Mouse (Mus musculus): Measurements from ENCODE around the gene Dync2li1. TPM values are rescaled to one million over a fixed set of nuclear protein-coding genes. Genes with fewer than 3 reads are reported as not detected.

The Dync2li1 gene
- polyA plus RNA-seq, 1 experiment = 6.1 TPM

DNA sequence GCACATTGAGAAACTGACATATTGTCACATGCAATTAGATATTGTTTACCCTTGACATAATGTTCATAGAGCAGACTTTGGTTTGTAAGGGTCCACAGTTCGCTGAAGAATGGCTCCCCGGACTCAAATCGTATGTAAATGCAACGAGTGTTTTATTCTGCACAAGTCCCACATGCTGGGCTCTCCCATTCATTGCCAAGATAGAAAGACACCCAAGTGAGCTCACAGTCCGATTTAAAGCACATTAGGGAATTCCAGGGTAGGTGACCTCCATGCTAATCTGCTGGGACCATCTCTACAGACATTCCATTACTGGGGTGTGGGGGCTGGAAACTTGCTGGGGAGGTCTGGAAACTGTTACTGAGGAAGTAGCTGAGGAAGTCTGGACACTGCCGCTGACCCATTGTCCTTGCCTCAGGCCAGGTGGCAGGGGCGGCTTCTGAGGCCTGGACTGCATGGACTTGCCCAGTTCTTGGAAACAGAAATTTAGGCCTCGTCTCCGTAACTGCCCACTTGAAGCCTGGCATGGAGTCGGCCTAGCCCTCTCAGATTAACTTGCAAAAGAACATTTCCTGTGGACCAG is 13.6 kb downstream of the Dync2li1 start:
- H3K4me1 ChIP-seq (ENCODE audit: control insufficient read depth, insufficient read depth, low read length) = peaks cover 20% of the 10 kb centered on the region
- H3K27ac ChIP-seq (ENCODE audit: insufficient read depth, low read depth, low read length) = no peak overlapping the region
- no peak overlapping the region for H3K4me3 ChIP-seq (ENCODE audit: insufficient read depth, low read length)
- TF ChIP-seq POLR2A (IDR thresholded peaks at IDR 0.05; ENCODE audit: borderline replicate concordance, low read depth, low read length) = no peak
- no peak for TF ChIP-seq CTCF (IDR thresholded peaks at IDR 0.05; ENCODE audit: low read depth, low read length)

DNA sequence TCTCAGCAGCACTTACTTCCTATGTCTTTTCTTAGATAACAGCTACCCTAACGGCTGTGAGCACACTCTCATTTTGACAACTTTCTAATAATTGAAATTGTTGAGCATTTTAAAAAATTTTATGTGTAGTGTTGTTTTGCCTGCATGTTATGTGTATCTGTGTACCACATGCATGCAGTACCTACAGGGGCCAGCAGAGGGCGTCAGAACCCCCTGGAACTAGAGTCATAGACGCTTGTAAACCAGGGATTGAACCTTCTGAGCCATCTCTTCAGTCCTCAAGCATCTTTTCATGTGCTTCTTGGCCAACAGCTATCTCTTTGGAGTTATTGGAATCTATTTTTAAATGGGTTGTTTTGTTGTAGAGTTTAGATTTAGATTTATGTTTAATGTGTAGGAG is 15.6 kb downstream of the Dync2li1 start:
- peaks cover 29% of the 10 kb centered on the region for H3K4me1 ChIP-seq (ENCODE audit: control insufficient read depth, insufficient read depth, low read length)
- TF ChIP-seq POLR2A (IDR thresholded peaks at IDR 0.05; ENCODE audit: borderline replicate concordance, low read depth, low read length) = no peak
- peak; percentile 85 for TF ChIP-seq CTCF (IDR thresholded peaks at IDR 0.05; ENCODE audit: low read depth, low read length)
- H3K4me3 ChIP-seq (ENCODE audit: insufficient read depth, low read length) = no peak overlapping the region

DNA sequence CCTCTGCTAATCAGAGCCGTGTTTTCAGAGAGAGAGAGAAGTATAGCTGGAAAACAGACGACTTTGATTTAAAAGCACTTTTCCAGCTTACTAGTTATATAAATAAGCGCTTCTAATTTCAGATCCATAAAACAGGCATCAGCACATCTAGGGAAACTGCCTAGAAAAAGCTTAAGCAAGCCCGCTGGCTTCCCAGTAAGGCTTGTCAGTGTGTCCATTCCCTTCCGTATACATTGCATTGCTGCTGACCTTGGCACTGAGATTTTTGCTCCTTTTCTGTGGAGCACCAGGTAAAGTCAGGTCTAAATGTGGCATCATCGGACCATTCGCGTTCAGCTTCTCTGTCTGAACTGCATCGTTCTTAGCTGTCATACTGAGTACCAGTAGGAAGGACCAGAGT is 16.0 kb downstream of the Dync2li1 start:
- peaks cover 33% of the 10 kb centered on the region for H3K4me1 ChIP-seq (ENCODE audit: control insufficient read depth, insufficient read depth, low read length)
- H3K4me3 ChIP-seq (ENCODE audit: insufficient read depth, low read length) = no peak overlapping the region
- H3K27ac ChIP-seq (ENCODE audit: insufficient read depth, low read depth, low read length) = no peak overlapping the region
- TF ChIP-seq CTCF (IDR thresholded peaks at IDR 0.05; ENCODE audit: low read depth, low read length) (no peak), POLR2A (IDR thresholded peaks at IDR 0.05; ENCODE audit: borderline replicate concordance, low read depth, low read length) (no peak)

More for the DNA sequence above, 15.6 kb downstream of the Dync2li1 start:
- H3K27ac ChIP-seq (ENCODE audit: insufficient read depth, low read depth, low read length) = no peak overlapping the region

DNA sequence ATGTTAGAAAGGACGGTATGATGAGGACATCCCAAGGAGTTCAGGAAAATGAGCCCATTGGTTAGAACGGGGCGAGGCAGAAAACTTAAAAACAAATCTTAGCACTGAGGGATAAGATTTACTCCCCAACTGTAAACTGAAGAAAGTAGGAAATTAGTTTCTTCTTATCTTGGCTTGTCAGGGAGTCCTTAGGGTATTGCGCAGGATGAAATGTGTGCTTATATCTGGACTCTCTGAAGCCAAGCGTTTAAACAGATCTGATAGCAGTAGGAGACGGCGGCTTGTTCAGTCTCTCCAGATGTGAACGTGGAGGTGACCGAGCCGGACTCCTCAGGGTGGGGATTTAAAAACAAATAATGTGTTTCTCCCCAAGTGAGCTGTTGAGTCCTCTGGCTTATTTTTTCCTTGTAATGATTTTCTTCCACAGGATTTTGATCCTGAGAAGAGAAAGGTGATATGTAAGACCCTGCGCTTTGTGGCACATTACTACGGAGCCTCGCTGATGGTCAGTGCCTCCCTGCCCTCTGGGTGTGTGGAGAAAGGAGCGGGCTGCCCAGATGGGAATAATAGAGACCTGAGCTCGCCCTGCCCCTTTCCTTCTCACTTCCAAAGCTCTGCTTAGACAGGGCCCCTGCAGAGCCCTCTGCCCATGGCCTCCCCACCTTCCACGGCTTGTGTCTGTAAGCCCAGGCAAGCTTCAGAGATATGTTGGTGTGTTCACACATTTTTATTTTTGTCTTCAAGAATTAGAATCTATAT is 18.2 kb downstream of the Dync2li1 start:
- peaks cover 22% of the 10 kb centered on the region for H3K4me1 ChIP-seq (ENCODE audit: control insufficient read depth, insufficient read depth, low read length)
- H3K27ac ChIP-seq (ENCODE audit: insufficient read depth, low read depth, low read length) = no peak overlapping the region
- no peak overlapping the region for H3K4me3 ChIP-seq (ENCODE audit: insufficient read depth, low read length)
- TF ChIP-seq CTCF (IDR thresholded peaks at IDR 0.05; ENCODE audit: low read depth, low read length) (no peak), POLR2A (IDR thresholded peaks at IDR 0.05; ENCODE audit: borderline replicate concordance, low read depth, low read length) (no peak)

DNA sequence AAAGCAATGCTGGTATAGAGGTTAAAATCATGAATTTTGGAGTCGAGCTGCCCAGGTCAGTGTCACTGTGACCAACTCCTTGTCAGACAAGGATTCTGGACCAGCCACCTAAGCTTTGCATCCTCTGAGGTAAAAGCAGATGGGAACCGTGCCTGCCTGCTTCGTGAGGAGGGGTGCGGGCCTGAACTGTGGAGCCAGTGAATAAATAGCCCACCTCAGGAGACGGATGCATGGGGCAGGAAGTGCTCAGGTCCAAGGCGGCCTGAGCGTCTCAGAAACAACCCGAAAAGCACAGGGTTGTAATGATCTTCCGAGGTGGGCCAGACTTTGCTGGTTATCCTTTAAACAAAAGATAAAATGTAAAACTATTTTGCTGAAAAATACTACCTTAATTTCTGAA is 18.8 kb downstream of the Dync2li1 start:
- TF ChIP-seq POLR2A (IDR thresholded peaks at IDR 0.05; ENCODE audit: borderline replicate concordance, low read depth, low read length) (no peak), CTCF (IDR thresholded peaks at IDR 0.05; ENCODE audit: low read depth, low read length) (no peak)

DNA sequence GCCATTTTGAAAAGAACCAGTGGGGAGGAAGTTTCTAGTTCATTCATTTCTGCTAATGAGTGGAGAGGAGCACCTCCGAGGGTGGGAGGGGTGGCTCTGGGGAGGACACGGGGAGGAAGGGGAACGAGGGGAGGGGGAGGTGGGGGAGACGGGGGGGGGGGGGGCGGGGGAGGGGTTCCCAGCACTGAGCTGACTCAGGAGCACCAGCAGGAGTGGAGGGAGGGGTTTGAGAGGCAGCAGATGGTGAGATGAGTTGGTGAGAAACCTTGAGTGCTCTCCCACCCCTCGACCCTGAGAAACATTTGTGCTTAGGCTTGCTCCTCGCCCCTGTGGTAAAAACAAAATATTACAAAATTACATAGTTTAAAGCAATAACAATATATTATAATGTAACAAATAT is 19.6 kb downstream of the Dync2li1 start:
- TF ChIP-seq POLR2A (IDR thresholded peaks at IDR 0.05; ENCODE audit: borderline replicate concordance, low read depth, low read length) (no peak), CTCF (IDR thresholded peaks at IDR 0.05; ENCODE audit: low read depth, low read length) (no peak)
- Histone ChIP-seq H3K4me1 (ENCODE audit: control insufficient read depth, insufficient read depth, low read length) (peaks cover 17% of the 10 kb centered on the region), H3K27ac (ENCODE audit: insufficient read depth, low read depth, low read length) (no peak overlapping the region), H3K4me3 (ENCODE audit: insufficient read depth, low read length) (no peak overlapping the region)

More for the DNA sequence above, 18.8 kb downstream of the Dync2li1 start:
- Histone ChIP-seq H3K4me3 (ENCODE audit: insufficient read depth, low read length) (no peak overlapping the region), H3K27ac (ENCODE audit: insufficient read depth, low read depth, low read length) (no peak overlapping the region), H3K4me1 (ENCODE audit: control insufficient read depth, insufficient read depth, low read length) (peaks cover 18% of the 10 kb centered on the region)

DNA sequence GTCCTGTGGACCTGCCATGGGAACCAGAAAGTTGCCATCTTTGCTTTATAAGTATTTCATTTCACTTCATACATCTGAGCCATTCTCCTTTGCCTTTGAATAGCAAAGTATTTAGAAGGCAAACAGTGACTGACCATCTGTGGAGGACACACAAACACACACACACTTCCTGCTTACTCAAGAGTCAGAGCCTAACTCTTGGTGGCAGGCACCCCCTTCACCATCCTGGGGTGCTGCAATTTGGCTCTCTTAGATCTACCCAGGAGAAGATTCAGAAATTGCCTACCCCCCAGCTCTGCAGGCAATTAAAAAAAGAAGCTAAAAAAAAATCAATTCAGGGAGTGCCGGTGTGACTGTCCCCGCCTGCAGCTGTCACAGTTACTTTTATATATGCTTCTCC is 20.2 kb downstream of the Dync2li1 start:
- TF ChIP-seq POLR2A (IDR thresholded peaks at IDR 0.05; ENCODE audit: borderline replicate concordance, low read depth, low read length) (no peak), CTCF (IDR thresholded peaks at IDR 0.05; ENCODE audit: low read depth, low read length) (no peak)
- Histone ChIP-seq H3K4me3 (ENCODE audit: insufficient read depth, low read length) (no peak overlapping the region), H3K4me1 (ENCODE audit: control insufficient read depth, insufficient read depth, low read length) (peaks cover 17% of the 10 kb centered on the region), H3K27ac (ENCODE audit: insufficient read depth, low read depth, low read length) (no peak overlapping the region)

DNA sequence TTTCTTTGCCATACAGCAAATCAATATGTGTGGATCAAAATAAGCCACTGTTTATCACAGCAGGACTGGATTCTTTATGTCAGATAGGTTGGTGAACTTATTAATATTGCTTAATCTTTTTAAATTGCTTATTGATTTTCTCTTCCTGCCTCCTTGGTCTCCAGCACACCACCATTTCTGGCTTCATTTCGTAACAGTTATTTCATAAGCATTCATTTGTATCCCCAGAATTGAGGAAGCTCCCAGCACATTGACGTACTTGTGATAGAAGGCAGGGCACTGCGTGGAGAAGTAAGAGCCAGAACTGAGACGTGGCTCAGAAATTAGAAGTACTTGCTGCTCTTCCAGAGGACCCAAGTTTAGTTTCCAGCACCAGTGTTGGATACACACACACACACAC is 21.3 kb downstream of the Dync2li1 start:
- 0 out of 2 replicates have a peak overlapping the region, but pooled peaks have one; percentile 34 for H3K27ac ChIP-seq (ENCODE audit: insufficient read depth, low read depth, low read length)
- no peak for TF ChIP-seq POLR2A (IDR thresholded peaks at IDR 0.05; ENCODE audit: borderline replicate concordance, low read depth, low read length)
- no peak for TF ChIP-seq CTCF (IDR thresholded peaks at IDR 0.05; ENCODE audit: low read depth, low read length)
- peaks cover 17% of the 10 kb centered on the region for H3K4me1 ChIP-seq (ENCODE audit: control insufficient read depth, insufficient read depth, low read length)
- no peak overlapping the region for H3K4me3 ChIP-seq (ENCODE audit: insufficient read depth, low read length)

DNA sequence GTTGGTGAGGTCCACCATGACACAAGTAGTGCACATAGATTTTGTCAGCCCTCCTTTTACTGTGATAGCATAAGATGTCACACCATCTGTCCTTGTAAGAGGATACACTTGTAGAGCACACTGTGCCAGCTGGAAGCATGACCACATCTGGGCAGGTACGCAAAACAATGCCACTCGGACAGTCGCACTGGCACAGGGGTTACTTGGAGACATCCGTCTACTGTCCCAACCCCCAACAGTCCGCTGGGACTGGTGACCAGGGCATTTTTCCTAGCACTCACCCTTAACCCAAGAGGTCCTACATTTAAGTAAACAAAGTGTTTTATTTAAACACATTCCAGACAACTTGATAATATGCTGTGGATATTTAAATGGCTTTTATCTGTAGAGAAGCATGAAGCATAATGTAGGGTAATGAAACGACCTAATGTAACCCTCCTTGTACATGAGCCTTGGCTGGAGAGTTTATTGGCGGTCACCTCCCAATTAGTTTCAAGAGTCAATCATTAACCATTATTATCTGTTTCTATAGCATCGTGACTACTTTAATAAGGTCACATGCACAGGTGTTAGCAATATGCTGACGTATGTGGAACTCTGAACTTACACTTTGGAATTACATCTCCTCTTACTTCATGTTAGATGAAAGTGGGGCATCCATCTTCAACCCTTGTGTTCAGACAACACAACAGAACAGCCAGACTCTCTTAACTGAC is 24.2 kb downstream of the Dync2li1 start:
- Histone ChIP-seq H3K27ac (ENCODE audit: insufficient read depth, low read depth, low read length) (no peak overlapping the region), H3K4me3 (ENCODE audit: insufficient read depth, low read length) (no peak overlapping the region), H3K4me1 (ENCODE audit: control insufficient read depth, insufficient read depth, low read length) (peaks cover 17% of the 10 kb centered on the region)
- no peak for TF ChIP-seq POLR2A (IDR thresholded peaks at IDR 0.05; ENCODE audit: borderline replicate concordance, low read depth, low read length)
- no peak for TF ChIP-seq CTCF (IDR thresholded peaks at IDR 0.05; ENCODE audit: low read depth, low read length)

DNA sequence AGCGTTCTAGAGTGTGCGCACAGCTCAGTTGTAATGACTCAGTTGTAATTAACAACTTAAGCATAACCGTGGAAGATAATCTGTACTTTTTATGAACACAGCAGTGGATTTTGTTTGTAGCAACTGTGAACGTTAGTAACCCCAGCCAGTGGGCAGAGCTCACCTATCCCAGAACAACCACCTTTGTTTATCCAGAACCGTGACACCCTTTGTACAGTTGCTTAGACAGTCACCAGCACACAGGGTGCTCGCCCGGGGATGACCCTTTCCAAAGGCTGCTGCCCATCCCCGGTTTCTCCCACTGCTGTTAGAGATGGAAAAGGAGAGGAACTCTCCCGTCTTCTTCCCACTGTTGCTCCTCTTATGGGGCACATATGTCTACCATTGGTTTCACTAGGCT is 27.2 kb downstream of the Dync2li1 start:
- TF ChIP-seq POLR2A (IDR thresholded peaks at IDR 0.05; ENCODE audit: borderline replicate concordance, low read depth, low read length) (no peak), CTCF (IDR thresholded peaks at IDR 0.05; ENCODE audit: low read depth, low read length) (no peak)
- H3K27ac ChIP-seq (ENCODE audit: insufficient read depth, low read depth, low read length) = no peak overlapping the region
- no peak overlapping the region for H3K4me3 ChIP-seq (ENCODE audit: insufficient read depth, low read length)
- no peaks in the 10 kb centered on the region for H3K4me1 ChIP-seq (ENCODE audit: control insufficient read depth, insufficient read depth, low read length)

Data from bone marrow macrophage, adult 2 months (primary cell).